Mouse (Mus musculus) erythroid progenitor cell, adult 5-6 weeks (primary cell): ENCODE data around the gene Cfdp1. TPM values are rescaled to one million over a fixed set of nuclear protein-coding genes. Genes with fewer than 3 reads are reported as not detected.

Source experiments
- ATAC-seq: replicated peaks from 2 replicates; pipeline ENCODE4 v1.8.0; 2016; ENCODE audit warnings: moderate number of reproducible peaks, mild to moderate bottlenecking, moderate TSS enrichment, inconsistent platforms; ENCODE audit not compliant: poor library complexity, low FRiP score, severe bottlenecking
- total RNA-seq, 2 experiments: library from RNA; stranded (forward) in 1 of 2; stranded (reverse) in 1 of 2; fragments of 150-400 nt in 1 of 2; fragments of 186-747, 209-891 nt in 1 of 2; gene quantifications; 2 replicates each; pipeline versions ENCODE4 v1.2.3 to v1.2.4; 2015 to 2017; ENCODE audit warnings: low replicate concordance in 2 of 2

The Cfdp1 gene
- total RNA-seq, 2 experiments from 2014 or later, result 46.9 to 61.6 TPM

DNA sequence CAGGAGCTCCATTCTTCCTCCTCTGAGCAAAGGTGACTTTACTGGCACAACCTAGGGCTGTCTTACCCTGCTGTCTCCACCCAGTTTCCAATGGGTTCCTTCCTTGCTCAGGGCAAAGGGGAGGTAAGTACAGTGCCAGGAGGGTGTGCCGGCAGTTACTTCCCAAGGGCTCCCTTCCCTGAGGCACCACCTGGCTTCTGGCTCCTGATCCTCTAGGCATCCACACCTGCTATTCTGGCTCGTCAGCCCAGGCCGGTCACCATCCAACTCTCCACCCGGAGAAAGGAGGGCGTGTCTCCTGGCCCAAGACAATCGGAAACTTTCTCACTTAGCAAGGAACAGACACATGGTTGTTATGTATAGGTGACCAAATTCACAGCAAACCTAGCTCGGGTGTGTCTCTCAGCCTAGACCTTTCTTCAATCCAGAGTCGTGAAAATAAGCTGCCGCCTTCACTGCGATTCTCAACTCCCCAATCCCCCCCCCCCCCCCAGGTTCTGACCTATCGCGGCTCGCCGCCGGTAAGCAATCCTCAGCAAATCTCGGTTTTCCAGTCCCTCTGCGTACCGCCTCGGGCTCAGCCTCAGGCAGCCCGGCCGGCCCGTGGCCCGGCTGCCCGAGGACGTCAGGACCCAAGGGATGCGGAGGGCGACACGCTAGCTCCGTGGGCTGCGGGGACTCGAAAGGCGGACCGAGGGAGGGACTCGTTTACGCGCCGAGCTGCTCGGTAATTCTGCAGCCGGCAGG is 122.7 kb downstream of the Cfdp1 start:
- ATAC-seq, result no peak

DNA sequence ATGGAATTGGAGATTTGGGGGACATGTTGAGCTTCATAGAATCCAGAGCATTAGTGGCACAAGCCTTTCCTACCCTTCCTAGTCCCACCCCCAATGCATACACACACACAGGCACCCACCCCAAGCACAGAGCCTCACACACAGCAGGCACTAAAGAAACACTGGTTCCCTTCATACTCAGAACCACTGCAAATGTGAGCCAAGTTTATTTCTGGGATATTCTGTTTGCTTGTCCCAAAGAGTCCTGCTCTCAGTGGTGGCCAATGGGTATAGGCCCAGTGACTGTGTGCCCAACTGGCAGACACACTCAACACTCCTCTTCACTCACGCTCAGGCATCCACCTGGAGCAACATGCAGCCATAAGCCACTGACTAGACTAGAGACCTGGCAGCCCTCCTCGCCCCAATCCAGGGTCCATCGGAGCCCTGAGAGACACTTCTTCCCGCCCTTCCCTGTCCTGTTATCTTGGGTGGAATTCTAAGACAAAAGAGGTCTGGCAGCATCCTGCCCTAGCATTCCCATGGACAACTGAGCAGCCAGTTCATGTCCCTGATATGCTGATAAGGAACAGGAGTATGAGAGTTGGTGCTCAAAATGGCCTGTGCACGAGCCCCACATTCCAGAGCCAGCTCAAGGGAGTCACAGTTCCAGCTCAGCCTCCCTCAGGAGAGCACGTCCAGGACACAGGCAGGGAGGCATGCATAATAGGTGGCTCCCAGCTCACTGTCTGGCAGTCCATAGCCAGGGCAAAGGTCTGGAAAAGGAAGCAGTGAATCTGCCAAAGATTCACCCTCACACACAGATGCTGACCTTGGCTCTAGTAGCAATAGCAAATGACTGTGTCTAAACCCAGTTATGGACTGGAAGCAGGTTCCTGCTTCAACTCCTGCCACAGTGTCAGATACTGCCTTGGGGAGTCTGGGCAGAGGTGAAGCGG is 124.6 kb downstream of the Cfdp1 start:
- no peak for ATAC-seq

DNA sequence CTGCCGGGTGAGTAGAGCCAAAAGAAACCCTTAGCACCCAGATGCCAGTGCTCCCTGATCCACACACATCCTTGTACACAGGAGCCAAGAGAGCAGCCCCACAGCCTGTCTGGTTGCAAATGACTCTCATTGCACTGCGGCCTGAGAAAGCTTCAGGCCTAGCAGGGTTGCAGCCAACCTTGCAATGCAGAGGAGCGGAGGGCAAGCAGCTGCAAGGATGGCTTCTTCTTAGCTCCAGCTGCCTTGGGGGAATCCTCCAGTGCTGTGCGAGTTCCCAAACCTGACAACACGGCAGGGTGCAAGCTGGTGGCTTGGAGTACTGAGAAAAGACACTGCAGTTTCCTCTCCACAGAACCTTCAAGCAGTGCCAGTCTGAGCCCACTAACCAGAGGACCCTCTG is 125.6 kb downstream of the Cfdp1 start:
- no peak for ATAC-seq

DNA sequence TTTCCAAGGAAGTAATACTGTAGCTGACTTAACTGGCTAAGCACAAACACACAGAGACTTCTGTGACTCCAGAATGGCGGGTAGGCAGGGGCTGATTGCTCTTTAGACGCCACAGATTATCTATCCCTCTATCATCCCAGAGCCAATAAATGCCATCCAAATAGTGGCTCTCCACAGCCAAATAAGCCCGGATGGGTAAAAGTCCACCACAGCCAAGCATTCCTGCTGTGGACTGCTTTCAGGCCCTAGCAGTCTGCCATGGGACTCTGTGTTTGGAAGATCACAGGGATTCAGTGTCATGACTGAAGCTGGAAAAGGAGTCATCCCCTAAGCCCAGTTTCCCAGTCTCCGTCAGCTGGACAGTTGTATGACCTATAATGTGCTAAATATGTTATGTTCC is 126.5 kb downstream of the Cfdp1 start:
- no peak for ATAC-seq

DNA sequence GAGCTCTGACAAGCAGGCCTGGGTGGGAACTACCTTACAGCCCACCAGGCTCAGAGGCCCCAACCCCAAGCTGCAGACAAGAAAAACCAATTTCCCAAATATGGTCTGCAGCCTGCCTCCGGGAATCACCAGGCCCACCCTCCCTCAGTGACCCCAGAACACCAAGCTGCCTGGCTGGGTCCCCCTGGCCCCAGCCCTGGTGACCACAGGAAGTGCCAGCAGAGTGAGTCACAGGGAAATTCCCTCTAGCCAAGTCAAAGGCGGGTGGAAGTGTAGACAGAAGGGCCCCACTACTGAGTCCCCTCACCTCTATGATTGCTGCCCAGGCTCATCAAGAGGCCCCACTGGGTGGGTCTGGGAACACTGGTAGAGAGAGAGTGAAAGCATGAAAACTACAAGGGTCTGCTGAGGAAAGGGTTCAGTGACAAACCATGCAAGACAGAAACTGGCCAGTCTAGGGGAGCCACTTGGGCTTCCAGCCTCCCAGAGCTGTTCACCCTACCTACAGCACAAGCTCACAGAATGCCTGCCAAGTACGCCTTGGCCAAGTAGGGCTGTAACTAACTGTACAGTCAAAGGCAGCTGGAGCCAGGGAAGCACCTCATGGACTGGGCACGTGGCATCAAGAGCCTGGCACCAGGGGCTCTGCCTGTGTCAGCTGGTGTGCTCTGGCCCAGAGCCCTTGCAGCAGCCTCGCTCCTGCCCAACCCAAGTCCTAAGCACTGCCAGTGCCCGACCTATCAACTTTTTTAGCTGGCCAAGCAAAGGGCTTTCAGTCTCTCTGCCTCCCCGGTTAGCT is 127.8 kb downstream of the Cfdp1 start:
- ATAC-seq, result no peak

DNA sequence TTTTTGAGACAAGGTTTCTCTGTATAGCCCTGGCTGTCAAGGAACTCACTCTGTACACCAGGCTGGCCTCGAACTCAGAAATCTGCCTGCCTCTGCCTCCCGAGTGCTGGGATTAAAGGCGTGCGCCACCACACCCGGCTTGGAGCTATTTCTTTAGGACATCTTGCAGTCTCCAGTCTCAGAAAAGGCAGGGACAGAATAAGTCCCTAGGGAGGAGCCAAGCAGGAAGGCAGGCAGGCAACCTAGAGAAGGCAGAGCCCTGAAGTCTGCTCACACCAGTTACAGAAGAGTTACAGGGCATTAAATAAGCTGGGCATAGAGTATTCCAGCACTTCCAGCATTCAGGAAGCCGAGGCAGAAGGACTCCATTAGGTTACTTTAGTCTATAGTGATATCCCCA is 128.8 kb downstream of the Cfdp1 start:
- no peak for ATAC-seq

DNA sequence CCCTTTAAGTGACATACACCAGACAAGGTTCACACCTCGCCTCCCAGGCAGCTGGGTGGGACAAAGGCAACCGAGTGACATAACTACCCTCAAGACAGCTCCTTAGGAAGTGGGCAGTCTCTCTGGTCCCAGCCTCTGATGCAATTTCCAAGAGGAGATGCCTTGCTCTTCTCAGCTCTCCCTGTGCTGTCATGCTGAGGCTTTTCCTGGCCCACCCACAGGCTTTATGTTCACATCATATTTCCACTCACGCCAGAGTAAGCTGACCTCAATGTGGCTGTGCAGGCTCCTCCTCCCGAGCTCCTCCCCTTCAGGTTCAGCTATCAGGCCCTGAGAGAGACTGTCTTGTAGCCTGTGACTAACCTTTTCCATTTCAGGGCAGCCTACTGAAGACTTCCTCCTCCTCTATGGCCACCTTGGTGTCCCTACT is 134.0 kb downstream of the Cfdp1 start:
- ATAC-seq, result no peak

DNA sequence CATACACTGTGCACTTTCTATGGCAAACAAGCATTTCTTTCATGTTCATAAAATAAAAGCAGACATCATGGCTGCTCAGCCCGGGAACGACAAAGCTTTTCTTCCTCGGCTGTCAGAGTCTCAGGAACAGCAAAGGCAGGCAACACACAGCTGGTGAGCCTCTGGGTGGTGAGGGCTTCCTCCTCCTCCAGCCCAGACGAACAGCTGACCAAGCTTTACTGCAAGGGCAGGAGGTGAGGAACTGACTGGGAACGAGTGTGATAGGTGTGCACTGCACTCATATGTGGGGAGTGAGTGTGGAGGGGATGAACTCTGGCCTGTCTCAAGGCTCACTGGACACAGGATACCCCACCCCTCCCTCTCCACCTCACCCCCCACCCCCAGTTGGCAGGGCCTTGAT is 135.2 kb downstream of the Cfdp1 start:
- ATAC-seq, result no peak

Other genes starting within 250 kb of the Cfdp1 start
- not detected in 2 replicates for gene Ldhd, start 223.9 kb downstream of the Cfdp1 start, total RNA-seq (2015; ENCODE audit: low replicate concordance)
- gene Ldhd, start 223.9 kb downstream of the Cfdp1 start, total RNA-seq (2017; ENCODE audit: low replicate concordance), result 0.15 TPM in 1 of 2 replicates, not detected in the other
- 3.6 and 11.3 TPM in 2 replicates for gene Zfp1, start 210.9 kb downstream of the Cfdp1 start, total RNA-seq (2015; ENCODE audit: low replicate concordance)
- 2.1 TPM in 1 of 2 replicates, not detected in the other for gene Zfp1, start 210.9 kb downstream of the Cfdp1 start, total RNA-seq (2017; ENCODE audit: low replicate concordance)
- not detected in 2 replicates for gene Ctrb1, start 163.3 kb downstream of the Cfdp1 start, total RNA-seq (2015; ENCODE audit: low replicate concordance)
- not detected in 2 replicates for gene Ctrb1, start 163.3 kb downstream of the Cfdp1 start, total RNA-seq (2017; ENCODE audit: low replicate concordance)
- gene Bcar1, start 110.5 kb downstream of the Cfdp1 start, total RNA-seq (2015; ENCODE audit: low replicate concordance), result not detected in 2 replicates
- 0.64 TPM in 1 of 2 replicates, not detected in the other for gene Bcar1, start 110.5 kb downstream of the Cfdp1 start, total RNA-seq (2017; ENCODE audit: low replicate concordance)
- gene Tmem170, start 22.5 kb upstream of the Cfdp1 start, total RNA-seq (2015; ENCODE audit: low replicate concordance), result 11.3 and 11.5 TPM in 2 replicates
- gene Tmem170, start 22.5 kb upstream of the Cfdp1 start, total RNA-seq (2017; ENCODE audit: low replicate concordance), result 5.4 and 9.2 TPM in 2 replicates
- gene Chst5, start 56.2 kb upstream of the Cfdp1 start, total RNA-seq (2015; ENCODE audit: low replicate concordance), result not detected in 2 replicates
- not detected in 2 replicates for gene Chst5, start 56.2 kb upstream of the Cfdp1 start, total RNA-seq (2017; ENCODE audit: low replicate concordance)
- gene Tmem231, start 79.6 kb upstream of the Cfdp1 start, total RNA-seq (2015; ENCODE audit: low replicate concordance), result 5.8 and 8.0 TPM in 2 replicates
- 18.7 and 19.3 TPM in 2 replicates for gene Tmem231, start 79.6 kb upstream of the Cfdp1 start, total RNA-seq (2017; ENCODE audit: low replicate concordance)
- 108 and 118 TPM in 2 replicates for gene Gabarapl2, start 86.4 kb upstream of the Cfdp1 start, total RNA-seq (2015; ENCODE audit: low replicate concordance)
- 89.5 and 99.1 TPM in 2 replicates for gene Gabarapl2, start 86.4 kb upstream of the Cfdp1 start, total RNA-seq (2017; ENCODE audit: low replicate concordance)
- gene Adat1, start 138.0 kb upstream of the Cfdp1 start, total RNA-seq (2015; ENCODE audit: low replicate concordance), result 0.42 TPM in 1 of 2 replicates, not detected in the other
- gene Adat1, start 138.0 kb upstream of the Cfdp1 start, total RNA-seq (2017; ENCODE audit: low replicate concordance), result 1.8 TPM in 1 of 2 replicates, not detected in the other
- gene Kars, start 157.0 kb upstream of the Cfdp1 start, total RNA-seq (2015; ENCODE audit: low replicate concordance), result 37.5 and 40.7 TPM in 2 replicates
- 38.2 and 45.5 TPM in 2 replicates for gene Kars, start 157.0 kb upstream of the Cfdp1 start, total RNA-seq (2017; ENCODE audit: low replicate concordance)
- gene Terf2ip, start 157.1 kb upstream of the Cfdp1 start, total RNA-seq (2015; ENCODE audit: low replicate concordance), result 1.3 and 6.5 TPM in 2 replicates
- gene Terf2ip, start 157.1 kb upstream of the Cfdp1 start, total RNA-seq (2017; ENCODE audit: low replicate concordance), result 6.2 and 11.2 TPM in 2 replicates
- gene Gm6793, start 160.7 kb upstream of the Cfdp1 start, total RNA-seq (2015; ENCODE audit: low replicate concordance), result not detected in 2 replicates
- gene Gm6793, start 160.7 kb upstream of the Cfdp1 start, total RNA-seq (2017; ENCODE audit: low replicate concordance), result not detected in 2 replicates